Mouse (Mus musculus) midbrain, embryonic 16.5 days (tissue): ENCODE results near the gene Ppfibp1. TPM values are rescaled to one million over a fixed set of nuclear protein-coding genes. Genes with fewer than 3 reads are reported as not detected.

Experiments used
- ATAC-seq: fragments of 200-750 bp; cut with Nextera tagmentation; 2 replicates; pipeline ENCODE4 v1.8.0; 2017; ENCODE audit warnings: moderate TSS enrichment
- H3K27ac ChIP-seq: fragments of 300-500 bp; sonication (generic); 2 replicates; pipeline ENCODE4 v1.5.1; 2014; ENCODE audit warnings: mild to moderate bottlenecking, low read length, mixed read lengths
- H3K27me3 ChIP-seq: fragments of 300-500 bp; sonication (generic); 2 replicates; pipeline ENCODE4 v1.6.1; 2014; ENCODE audit warnings: low read depth, low read length, mixed read lengths; ENCODE audit not compliant: control insufficient read depth, insufficient read depth
- H3K36me3 ChIP-seq: fragments of 300-500 bp; sonication (generic); 2 replicates; pipeline ENCODE4 v1.6.1; 2014; ENCODE audit warnings: mild to moderate bottlenecking, low read length, moderate library complexity, mixed read lengths; ENCODE audit not compliant: control insufficient read depth, insufficient read depth
- H3K4me1 ChIP-seq: fragments of 300-500 bp; sonication (generic); 2 replicates; pipeline ENCODE4 v1.6.1; 2014; ENCODE audit warnings: mild to moderate bottlenecking, low read length, mixed read lengths; ENCODE audit not compliant: control insufficient read depth, insufficient read depth
- H3K4me2 ChIP-seq: fragments of 300-500 bp; sonication (generic); 2 replicates; pipeline ENCODE4 v1.6.1; 2014; ENCODE audit warnings: mild to moderate bottlenecking, low read length, mixed read lengths
- H3K4me3 ChIP-seq: fragments of 300-500 bp; sonication (generic); 2 replicates; pipeline ENCODE4 v1.5.1; 2014; ENCODE audit warnings: low read depth, mild to moderate bottlenecking, low read length, moderate library complexity, mixed read lengths
- H3K9ac ChIP-seq: fragments of 300-500 bp; sonication (generic); 2 replicates; pipeline ENCODE4 v1.6.1; 2014; ENCODE audit warnings: low read depth, low read length, mixed read lengths
- H3K9me3 ChIP-seq: fragments of 300-500 bp; sonication (generic); replicated peaks from 2 replicates; pipeline ENCODE4 v1.6.1; 2014; ENCODE audit warnings: mild to moderate bottlenecking, low read length, mixed read lengths; ENCODE audit not compliant: control insufficient read depth, poor library complexity, severe bottlenecking
- WGBS: fragments of 180-500 bp; shearing (Covaris S2); extraction: QIAGEN DNeasy Blood & Tissue Kit; methylation state at CpG from one replicate; pipeline ENCODE4 v1.1.7; 2014; 5-methylcytosine and 5-hydroxymethylcytosine counted together
- polyA plus RNA-seq: library from polyadenylated mRNA; unstranded; fragments of >200 nt; fragmentation: Nextera tagmentation; extraction: Ambion mirVana; gene quantifications from 2 replicates; pipeline ENCODE4 v1.2.1, GENCODE M21; 2015

Gene Ppfibp1
- 19.6 and 22.1 TPM in 2 replicates for polyA plus RNA-seq

DNA sequence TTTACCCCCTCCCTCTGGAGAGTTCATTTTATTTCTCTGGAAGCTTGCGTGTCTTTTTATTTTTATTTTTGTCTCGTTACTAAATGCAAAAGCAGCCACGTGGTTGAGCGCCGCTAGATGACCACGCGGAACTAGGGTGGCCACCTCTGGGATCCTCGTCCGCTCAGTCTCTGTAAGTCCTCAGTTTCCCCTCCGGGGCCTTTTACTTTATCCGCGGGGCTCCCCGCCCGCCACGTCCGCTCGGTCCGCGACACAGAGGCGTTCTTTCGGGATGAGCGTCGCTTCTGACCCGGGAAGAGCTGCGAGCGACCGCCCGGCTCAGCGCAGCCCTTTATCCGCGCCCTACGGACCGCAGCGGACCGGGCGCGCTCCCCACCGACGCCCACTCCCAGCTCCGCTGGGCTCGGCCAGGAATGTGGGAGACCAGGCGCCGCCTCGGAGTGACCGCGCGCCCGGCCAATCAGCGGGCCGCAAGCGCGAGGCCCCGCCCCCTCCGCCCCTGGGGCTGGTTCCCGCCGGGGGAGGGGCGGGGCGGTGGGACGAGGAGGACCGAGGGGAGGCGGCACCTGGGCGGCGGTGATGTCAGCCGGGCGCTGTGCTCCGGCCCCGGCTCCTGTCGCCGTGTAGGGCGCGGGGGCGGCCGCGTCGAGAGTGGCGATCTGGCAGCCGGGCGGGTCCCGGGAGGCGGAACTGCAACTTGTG, at the start of gene Ppfibp1:
Ppfibp1 (plus strand) TSS at position 530 of the 702 bp plus-strand sequence.
- Histone ChIP-seq H3K36me3 (no peaks in the 10 kb centered on the region), H3K27ac (no peak within 1 kb of the TSS), H3K9me3 (no peaks in the 10 kb centered on the region), H3K9ac (peak within 1 kb of the TSS; percentile 82), H3K4me2 (peak within 1 kb of the TSS; percentile 84), H3K4me1 (peaks cover 10% of the 10 kb centered on the region), H3K27me3 (no peaks in the 10 kb centered on the region), H3K4me3 (peak within 1 kb of the TSS; percentile 78)
- under 1% methylated on average over 62 of the region's 80 CpGs for WGBS
- ATAC-seq = peak; percentile 95

DNA sequence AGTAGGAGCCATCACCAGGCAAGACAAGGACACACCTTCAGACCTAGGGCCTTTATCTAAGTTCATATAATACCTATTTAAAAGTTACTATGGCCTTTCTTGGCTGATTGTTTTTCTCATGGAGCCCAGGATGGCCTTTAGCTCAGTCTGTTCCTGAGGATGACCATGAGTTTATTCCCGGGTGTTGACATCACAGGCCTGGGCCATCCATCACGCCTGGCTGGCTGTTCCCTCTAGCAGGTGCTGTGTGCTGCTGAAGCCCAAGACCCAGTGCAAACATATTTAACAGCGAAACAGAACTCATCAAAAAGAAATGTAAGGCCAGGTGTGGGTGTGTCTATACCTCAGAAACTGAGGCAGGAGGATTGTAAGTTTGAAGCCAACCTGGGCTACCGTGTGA, 49.4 kb upstream of the Ppfibp1 start:
- Histone ChIP-seq H3K4me2 (no peak overlapping the region), H3K4me1 (no peaks in the 10 kb centered on the region), H3K9me3 (no peaks in the 10 kb centered on the region), H3K4me3 (no peak overlapping the region), H3K9ac (no peak overlapping the region), H3K27me3 (no peaks in the 10 kb centered on the region), H3K27ac (no peak overlapping the region), H3K36me3 (no peaks in the 10 kb centered on the region)
- no peak for ATAC-seq
- WGBS = 93% methylated on average over 4 of the region's 4 CpGs

DNA sequence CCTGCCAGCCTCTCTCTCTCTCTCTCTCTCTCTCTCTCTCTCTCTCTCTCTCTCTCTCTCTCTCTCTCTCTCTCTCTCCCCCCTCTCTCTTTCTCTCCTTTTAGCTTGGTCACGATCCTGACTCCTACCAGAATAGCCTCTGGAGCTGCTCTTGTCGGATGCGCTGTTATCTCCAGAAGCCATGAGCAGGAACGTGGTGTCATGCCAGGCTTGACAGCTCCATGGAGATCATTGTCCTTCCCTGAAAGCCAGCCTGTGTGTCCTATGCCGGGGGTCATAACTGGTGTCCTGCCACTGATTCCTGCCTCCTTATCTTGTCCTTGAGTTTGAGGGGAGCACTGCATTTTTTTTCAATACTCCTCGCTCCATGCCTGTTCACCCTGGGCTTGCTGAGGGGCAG, 43.4 kb upstream of the Ppfibp1 start:
- Histone ChIP-seq H3K4me2 (no peak overlapping the region), H3K27ac (no peak overlapping the region), H3K4me3 (no peak overlapping the region), H3K27me3 (no peaks in the 10 kb centered on the region), H3K4me1 (no peaks in the 10 kb centered on the region), H3K9ac (no peak overlapping the region), H3K36me3 (no peaks in the 10 kb centered on the region), H3K9me3 (no peaks in the 10 kb centered on the region)
- 70% methylated on average over 6 of the region's 6 CpGs for WGBS
- no peak for ATAC-seq

DNA sequence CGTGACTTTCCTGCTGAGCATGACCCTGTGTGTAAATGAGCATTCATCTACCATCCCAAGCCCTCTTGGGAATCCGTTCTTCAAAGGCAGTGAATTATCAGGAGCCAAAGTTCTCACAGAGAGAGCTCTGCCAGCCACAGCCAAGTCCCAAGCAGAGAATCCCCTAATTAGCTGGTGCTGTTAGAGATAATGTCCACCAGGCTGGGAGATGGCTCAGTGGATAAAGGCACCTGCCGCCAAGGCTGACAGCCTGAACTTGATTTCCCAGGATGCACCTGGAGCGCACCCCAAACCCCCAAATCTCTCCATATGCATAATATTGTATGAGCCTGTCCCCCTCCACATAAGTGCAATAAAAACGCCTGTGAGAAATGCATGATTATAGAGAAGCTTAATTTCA, 42.9 kb upstream of the Ppfibp1 start:
- H3K9me3 ChIP-seq = no peaks in the 10 kb centered on the region
- H3K9ac ChIP-seq = no peak overlapping the region
- peak; percentile 17; the same call in 1 of the 2 replicates for ATAC-seq
- H3K4me1 ChIP-seq = no peaks in the 10 kb centered on the region
- H3K27ac ChIP-seq = no peak overlapping the region
- no peaks in the 10 kb centered on the region for H3K36me3 ChIP-seq
- no peak overlapping the region for H3K4me2 ChIP-seq
- no peak overlapping the region for H3K4me3 ChIP-seq
- no peaks in the 10 kb centered on the region for H3K27me3 ChIP-seq
- 54% methylated on average over 5 of the region's 5 CpGs for WGBS

DNA sequence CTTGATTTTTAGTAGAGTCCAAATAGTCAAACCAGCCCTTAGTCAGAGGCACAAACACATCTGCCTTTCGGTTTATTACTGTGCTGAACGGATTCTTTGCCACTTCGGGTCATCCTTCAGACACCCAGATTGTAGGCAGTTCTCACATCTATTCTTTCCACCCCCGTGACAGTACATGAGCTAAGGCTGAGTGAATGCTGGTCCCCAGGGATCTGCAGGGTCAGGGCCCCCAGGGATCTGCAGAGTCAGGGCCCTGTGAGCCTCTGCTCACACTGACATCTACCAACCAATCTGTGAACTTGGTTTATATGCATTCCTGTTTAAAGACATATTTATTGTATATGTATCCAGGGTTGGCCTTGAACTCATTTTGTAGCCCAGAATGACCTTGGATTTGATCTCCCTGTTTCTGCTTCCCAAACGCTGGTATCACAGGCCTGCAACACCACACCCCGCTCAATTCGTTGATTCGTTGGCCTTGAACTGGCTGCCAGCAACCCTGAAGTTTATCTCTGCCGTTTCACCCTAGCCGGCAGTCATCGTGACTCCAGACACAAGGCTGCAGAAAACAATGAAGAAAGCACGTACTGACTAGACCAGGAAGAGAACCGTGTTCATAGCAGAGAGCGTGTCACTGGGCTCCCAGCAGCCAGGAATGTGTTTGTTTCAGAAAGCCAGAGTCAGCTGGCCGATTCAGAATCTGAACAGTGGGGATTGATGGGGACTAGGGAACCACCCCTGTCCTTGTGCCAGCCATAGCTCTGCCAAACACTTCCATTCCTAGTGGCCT, 42.1 kb upstream of the Ppfibp1 start:
- H3K4me1 ChIP-seq = no peaks in the 10 kb centered on the region
- no peak overlapping the region for H3K4me3 ChIP-seq
- no peak for ATAC-seq
- 81% methylated on average over 15 of the region's 15 CpGs for WGBS
- H3K9ac ChIP-seq = no peak overlapping the region
- no peaks in the 10 kb centered on the region for H3K27me3 ChIP-seq
- no peak overlapping the region for H3K27ac ChIP-seq
- no peaks in the 10 kb centered on the region for H3K9me3 ChIP-seq
- H3K36me3 ChIP-seq = no peaks in the 10 kb centered on the region
- no peak overlapping the region for H3K4me2 ChIP-seq

DNA sequence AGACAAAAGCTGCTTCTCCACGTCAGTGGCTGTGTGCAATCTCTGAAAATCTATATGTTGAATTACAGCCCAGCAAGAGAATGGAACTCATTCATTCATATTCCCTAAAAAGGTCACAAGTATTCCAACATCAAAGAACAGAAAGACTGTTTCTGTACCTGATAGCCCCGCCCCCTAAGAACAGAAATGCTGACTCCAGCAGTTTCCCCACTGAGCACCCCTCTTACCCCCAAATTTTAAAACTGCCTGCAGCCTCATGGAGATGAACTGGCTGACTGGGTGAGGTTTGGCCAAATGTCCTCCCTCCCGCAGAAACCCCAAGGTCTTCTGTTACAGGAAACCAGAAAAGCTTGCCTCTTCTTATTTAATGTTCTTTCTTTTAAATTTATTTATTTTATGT, 40.9 kb upstream of the Ppfibp1 start:
- no peaks in the 10 kb centered on the region for H3K9me3 ChIP-seq
- no peaks in the 10 kb centered on the region for H3K4me1 ChIP-seq
- no peak for ATAC-seq
- no peak overlapping the region for H3K9ac ChIP-seq
- no peaks in the 10 kb centered on the region for H3K36me3 ChIP-seq
- 81% methylated on average over 3 of the region's 3 CpGs for WGBS
- no peak overlapping the region for H3K4me2 ChIP-seq
- H3K27me3 ChIP-seq = no peaks in the 10 kb centered on the region
- H3K27ac ChIP-seq = no peak overlapping the region
- H3K4me3 ChIP-seq = no peak overlapping the region

DNA sequence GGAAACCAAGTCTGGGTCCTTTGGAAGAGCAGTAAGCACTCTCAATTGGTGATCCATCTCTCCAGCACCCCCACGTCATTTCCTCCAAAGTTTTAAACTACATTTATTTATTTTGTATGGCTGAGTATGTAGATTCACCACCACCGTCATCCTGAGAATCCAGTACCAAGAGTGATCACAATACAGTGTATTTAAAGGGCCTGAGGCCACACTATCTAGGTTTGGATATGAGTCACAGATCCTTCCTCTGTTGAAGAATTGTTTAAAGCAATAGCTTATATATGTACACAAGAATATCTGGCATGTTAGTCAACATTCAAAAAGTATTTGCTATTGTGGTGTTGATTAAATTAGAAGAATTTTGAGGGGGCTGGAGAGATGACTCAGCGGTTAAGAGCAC, 40.0 kb upstream of the Ppfibp1 start:
- ATAC-seq = no peak
- Histone ChIP-seq H3K4me3 (no peak overlapping the region), H3K9me3 (no peaks in the 10 kb centered on the region), H3K4me2 (no peak overlapping the region), H3K27me3 (no peaks in the 10 kb centered on the region), H3K36me3 (no peaks in the 10 kb centered on the region), H3K27ac (no peak overlapping the region), H3K9ac (no peak overlapping the region), H3K4me1 (no peaks in the 10 kb centered on the region)
- 91% methylated on average over 3 of the region's 3 CpGs for WGBS

DNA sequence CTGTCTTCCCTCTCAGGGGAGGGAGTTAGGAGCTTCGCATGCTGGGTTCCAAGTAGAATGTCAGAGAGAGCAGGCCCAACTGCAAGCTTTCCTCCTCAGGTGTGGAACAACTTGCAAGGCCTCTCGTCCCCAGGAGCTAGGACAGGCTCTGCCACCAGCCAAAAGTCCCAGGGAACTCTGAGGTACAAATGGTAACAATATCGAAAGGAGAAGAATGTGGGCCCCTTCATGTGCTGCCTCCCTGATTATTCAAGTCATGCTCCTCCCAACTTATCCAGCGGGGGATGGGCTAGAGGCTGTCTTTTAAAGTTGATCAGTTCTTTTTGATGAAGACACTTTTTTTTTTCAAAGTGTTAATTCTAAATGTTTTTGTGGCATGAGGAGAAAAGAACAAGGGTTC, 38.2 kb upstream of the Ppfibp1 start, which contains the start of gene Smco2:
Smco2 (plus strand) TSS at position 55 of the 400 bp plus-strand sequence.
- H3K4me1 ChIP-seq = no peaks in the 10 kb centered on the region
- no peak within 1 kb of the TSS for H3K9ac ChIP-seq
- no peaks in the 10 kb centered on the region for H3K27me3 ChIP-seq
- no peak for ATAC-seq
- H3K4me3 ChIP-seq = no peak within 1 kb of the TSS
- no peaks in the 10 kb centered on the region for H3K36me3 ChIP-seq
- WGBS = 72% methylated on average over 4 of the region's 4 CpGs
- no peaks in the 10 kb centered on the region for H3K9me3 ChIP-seq
- H3K4me2 ChIP-seq = no peak within 1 kb of the TSS
- no peak within 1 kb of the TSS for H3K27ac ChIP-seq

DNA sequence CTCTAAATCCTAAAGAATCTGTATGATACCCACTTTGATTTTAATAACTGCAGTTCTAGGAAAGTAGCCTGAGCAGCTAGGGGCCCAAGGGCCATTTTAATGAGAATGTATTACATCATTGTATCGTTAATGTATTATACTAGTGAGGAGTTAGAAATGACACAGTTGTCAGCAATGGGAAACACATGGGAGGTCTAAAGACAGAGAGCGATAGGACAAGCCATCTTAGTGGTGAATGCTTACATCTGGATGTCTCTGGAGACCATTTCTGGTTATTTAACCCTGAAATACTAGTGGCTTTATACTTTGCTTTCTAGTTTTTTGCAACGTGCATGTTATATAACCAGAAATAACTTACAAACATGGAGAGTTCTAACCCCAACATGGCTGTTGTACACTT, 36.4 kb upstream of the Ppfibp1 start:
- 85% methylated on average over 3 of the region's 3 CpGs for WGBS
- ATAC-seq = no peak
- H3K4me1 ChIP-seq = no peaks in the 10 kb centered on the region
- H3K4me2 ChIP-seq = no peak overlapping the region
- H3K9me3 ChIP-seq = no peaks in the 10 kb centered on the region
- H3K36me3 ChIP-seq = no peaks in the 10 kb centered on the region
- H3K4me3 ChIP-seq = no peak overlapping the region
- H3K9ac ChIP-seq = no peak overlapping the region
- H3K27ac ChIP-seq = no peak overlapping the region
- H3K27me3 ChIP-seq = no peaks in the 10 kb centered on the region
